Mouse (Mus musculus): Measurements from ENCODE around the gene Nceh1. TPM values are rescaled to one million over a fixed set of nuclear protein-coding genes. Genes with fewer than 3 reads are reported as not detected.

Nceh1 gene
- 16.7 TPM for polyA plus RNA-seq (2017; shearing (Covaris generic))

DNA sequence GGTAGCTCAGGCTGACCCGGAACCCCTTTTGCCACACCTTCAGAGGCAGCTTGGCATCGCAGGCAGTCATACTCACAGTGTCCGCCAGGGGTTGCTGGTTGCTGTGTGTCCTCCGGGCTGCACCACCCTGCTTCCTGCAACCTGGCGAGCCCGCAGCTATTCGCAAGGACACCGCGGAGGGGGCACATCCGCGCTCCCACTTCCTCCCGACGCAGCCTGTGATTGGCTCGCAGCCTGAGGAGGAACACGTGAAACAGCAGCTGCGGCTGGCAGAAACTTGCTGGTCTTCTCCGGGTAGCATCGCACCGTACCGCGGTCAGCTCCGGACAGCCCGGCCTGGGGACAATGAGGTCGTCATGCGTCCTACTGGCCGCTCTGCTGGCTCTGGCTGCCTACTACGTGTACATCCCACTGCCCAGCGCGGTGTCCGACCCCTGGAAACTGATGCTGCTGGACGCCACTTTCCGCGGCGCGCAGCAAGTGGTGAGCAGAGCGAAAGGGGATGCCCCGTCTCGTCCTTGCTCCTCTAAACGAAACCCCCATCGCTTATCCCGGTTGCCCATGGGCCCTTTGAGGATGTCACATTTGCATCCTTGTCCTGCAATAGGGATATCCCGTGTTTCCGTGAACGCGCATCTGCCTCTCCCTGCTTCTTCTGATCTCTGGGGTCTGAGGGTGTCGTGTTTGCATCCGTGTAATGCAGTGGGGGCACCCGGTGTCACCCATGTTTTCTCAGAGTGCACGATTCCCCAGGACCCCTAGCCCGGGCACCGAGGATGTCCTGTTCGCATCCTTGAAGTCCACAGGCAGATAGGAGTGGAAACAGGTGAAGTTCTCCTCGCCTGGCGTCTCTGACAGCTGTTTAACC is at the start of gene Nceh1:
TSS of gene Nceh1 (plus strand) at position 233 of the 868 bp plus-strand sequence.

DNA sequence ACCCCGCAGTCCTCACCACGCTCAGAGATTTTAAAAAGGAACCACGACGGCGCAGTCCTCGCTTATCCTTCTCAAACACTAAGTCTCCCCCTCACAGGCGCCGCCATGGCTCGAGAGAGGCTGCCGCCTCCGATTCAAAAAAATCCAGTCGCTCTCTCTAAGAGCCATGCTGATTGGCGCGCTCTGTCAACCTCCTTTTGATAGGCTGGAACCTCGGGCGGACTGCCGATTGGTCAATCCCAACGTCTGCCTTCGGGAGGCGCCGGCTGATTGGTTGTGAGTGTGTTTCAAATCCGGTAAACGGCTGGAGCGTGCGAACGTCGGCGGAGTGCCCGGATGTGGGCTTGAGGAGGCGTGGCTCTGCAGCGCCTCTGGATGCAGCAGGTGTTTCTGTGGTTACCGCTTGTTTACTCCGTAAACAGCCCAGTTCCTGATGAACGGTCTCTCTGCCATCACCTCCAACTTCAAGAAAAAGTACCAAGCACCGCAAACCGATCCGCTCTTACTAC is 29.0 kb upstream of the Nceh1 start, which contains the start of gene Ect2:
TSS of gene Ect2 (minus strand) at position 178 of the 509 bp plus-strand sequence.

DNA sequence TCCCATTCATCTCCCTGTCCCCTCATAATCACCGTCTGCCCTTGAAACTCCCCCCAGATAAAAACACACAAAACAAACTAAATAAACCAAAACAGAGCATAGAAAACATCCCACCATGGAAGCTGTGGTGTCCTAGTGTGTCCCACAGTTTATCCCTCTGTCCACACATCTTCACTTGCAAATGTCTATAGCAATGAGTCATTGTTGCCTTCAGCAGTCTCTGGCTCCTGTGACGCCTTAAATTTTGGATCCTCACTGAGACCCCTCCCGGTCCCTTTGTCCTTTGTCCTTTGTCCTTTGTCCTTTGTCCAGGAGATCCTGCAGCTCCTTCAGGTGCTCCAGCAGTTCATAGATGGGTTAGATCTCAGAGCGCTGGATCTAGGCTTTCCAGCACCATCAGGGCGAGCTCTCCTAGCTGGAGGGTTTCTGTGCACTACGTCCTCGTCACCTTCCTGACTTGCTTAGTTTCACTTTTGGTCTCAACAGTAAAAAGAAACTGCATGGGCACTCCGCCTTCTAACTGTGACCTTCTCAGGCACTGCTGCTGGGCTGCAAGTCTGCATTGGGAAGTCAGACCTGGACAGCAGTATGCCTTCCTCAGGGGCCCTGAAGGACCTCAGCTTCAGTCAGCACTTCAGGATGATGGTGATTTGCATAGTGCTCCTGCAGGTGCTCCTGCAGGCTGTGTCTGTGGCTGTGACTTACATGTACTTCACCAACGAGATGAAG is 134.0 kb downstream of the Nceh1 start, which contains the start of gene Tnfsf10:
TSS of gene Tnfsf10 (plus strand) at position 470 of the 729 bp plus-strand sequence.

Other genes starting within 250 kb of the Nceh1 start
- gene Ect2, start 29.1 kb upstream of the Nceh1 start, polyA plus RNA-seq (2017; shearing (Covaris generic)), result 2.0 TPM
- 5.6 TPM for gene Tnfsf10, start 134.1 kb downstream of the Nceh1 start, polyA plus RNA-seq (2017; shearing (Covaris generic))
- gene Ghsr, start 188.4 kb downstream of the Nceh1 start, polyA plus RNA-seq (2017; shearing (Covaris generic)), result not detected